Mouse (Mus musculus): ENCODE data around the gene Cdh18.

- TF ChIP-seq CTCF (IDR thresholded peaks at IDR 0.05; ENCODE audit: extremely low read depth, insufficient read length, insufficient replicate concordance, low read depth, low read length) = no peak
- TF ChIP-seq POLR2A (IDR thresholded peaks at IDR 0.05; ENCODE audit: low read depth, low read length) = no peak
Measured at GRCm38 (mm10) chr15:23305018-23305417, 756.2 kb downstream of the Cdh18 start.

Measured in small intestine, adult 2 months (tissue).